Mouse (Mus musculus) testis, adult 2 months (tissue): ENCODE results near the gene Coq10b.

Experiments used
- CTCF ChIP-seq: fragments of 200-500 bp; IDR thresholded peaks from 2 replicates; pipeline ENCODE4 v1.5.1; 2012; ENCODE audit warnings: low read depth, mild to moderate bottlenecking, inconsistent platforms, low read length, moderate library complexity; ENCODE audit not compliant: control insufficient read depth, insufficient read depth, insufficient replicate concordance
- POLR2A ChIP-seq: fragments of 200-500 bp; IDR thresholded peaks from 2 replicates; pipeline ENCODE4 v1.6.1; 2012; ENCODE audit warnings: low read depth, mild to moderate bottlenecking, inconsistent platforms, low read length, moderate library complexity; ENCODE audit not compliant: control insufficient read depth

DNA sequence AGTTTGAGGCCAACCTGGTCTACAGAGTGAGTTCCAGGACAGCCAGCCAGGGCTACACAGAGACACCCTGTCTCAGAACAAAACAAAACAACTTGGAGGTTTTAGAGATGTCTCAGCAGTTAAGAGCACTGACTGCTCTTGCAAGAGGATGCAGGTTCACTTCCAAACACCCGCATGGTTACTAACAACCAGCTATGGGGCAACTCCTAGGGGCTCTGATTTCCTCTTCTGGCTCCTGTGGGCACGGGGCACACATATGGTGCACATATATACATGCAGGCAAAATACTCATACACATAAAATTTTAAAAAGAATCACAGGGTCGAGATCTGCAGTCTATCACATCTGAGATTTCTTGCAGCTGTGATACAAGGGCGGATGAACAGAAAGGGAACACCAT, 23.1 kb upstream of the Coq10b start:
- TF ChIP-seq POLR2A (no peak), CTCF (no peak)
